Mouse (Mus musculus) neural tube, embryonic 14.5 days (tissue): Measurements from ENCODE around the gene Olfr818. TPM values are rescaled to one million over a fixed set of nuclear protein-coding genes. Genes with fewer than 3 reads are reported as not detected.
"Not testable (repeated sequence)": the region's sequence is repeated elsewhere in the genome, so short reads cannot be mapped to it uniquely, and the experiment has no call there.

Experiments used
- ATAC-seq: fragments of 200-750 bp; cut with Nextera tagmentation; 2 replicates; pipeline ENCODE4 v1.8.0; 2017; ENCODE audit warnings: low read depth, mild to moderate bottlenecking, moderate TSS enrichment, moderate library complexity
- H3K27ac ChIP-seq: fragments of 300-500 bp; sonication (generic); 2 replicates; pipeline ENCODE4 v1.5.1; 2014; ENCODE audit warnings: low read depth, mild to moderate bottlenecking, control low read depth, low read length, moderate library complexity, mixed read lengths
- H3K27me3 ChIP-seq: fragments of 300-500 bp; sonication (generic); 2 replicates; pipeline ENCODE4 v1.6.1; 2014; ENCODE audit warnings: low read length; ENCODE audit not compliant: control insufficient read depth, insufficient read depth
- H3K36me3 ChIP-seq: fragments of 300-500 bp; sonication (generic); 2 replicates; pipeline ENCODE4 v1.6.1; 2014; ENCODE audit warnings: low read length, mixed read lengths; ENCODE audit not compliant: control insufficient read depth, insufficient read depth
- H3K4me1 ChIP-seq: fragments of 300-500 bp; sonication (generic); 2 replicates; pipeline ENCODE4 v1.6.1; 2014; ENCODE audit warnings: low read length; ENCODE audit not compliant: control insufficient read depth, insufficient read depth
- H3K4me2 ChIP-seq: fragments of 300-500 bp; sonication (generic); 2 replicates; pipeline ENCODE4 v1.6.1; 2014; ENCODE audit warnings: mild to moderate bottlenecking, low read depth, low read length, control low read depth
- H3K4me3 ChIP-seq: fragments of 300-500 bp; sonication (generic); 2 replicates; pipeline ENCODE4 v1.5.1; 2014; ENCODE audit warnings: low read depth, low read length, control low read depth, mixed read lengths
- H3K9ac ChIP-seq: fragments of 300-500 bp; sonication (generic); replicated peaks from 2 replicates; pipeline ENCODE4 v1.6.1; 2014; ENCODE audit warnings: low read depth, mild to moderate bottlenecking, control low read depth, low read length, mixed read lengths
- H3K9me3 ChIP-seq: fragments of 300-500 bp; sonication (generic); 2 replicates; pipeline ENCODE4 v1.6.1; 2016; ENCODE audit warnings: low read length; ENCODE audit not compliant: control insufficient read depth
- WGBS: fragments of 180-500 bp; shearing (Covaris S2); extraction: QIAGEN DNeasy Blood & Tissue Kit; methylation state at CpG from one replicate; pipeline ENCODE4 v1.1.7; 2014; 5-methylcytosine and 5-hydroxymethylcytosine counted together
- polyA plus RNA-seq: library from polyadenylated mRNA; unstranded; fragments of >200 nt; fragmentation: Nextera tagmentation; extraction: Ambion mirVana; gene quantifications from 2 replicates; pipeline ENCODE4 v1.2.1, GENCODE M21; 2014

Olfr818 gene
- polyA plus RNA-seq, result not detected in 2 replicates

DNA sequence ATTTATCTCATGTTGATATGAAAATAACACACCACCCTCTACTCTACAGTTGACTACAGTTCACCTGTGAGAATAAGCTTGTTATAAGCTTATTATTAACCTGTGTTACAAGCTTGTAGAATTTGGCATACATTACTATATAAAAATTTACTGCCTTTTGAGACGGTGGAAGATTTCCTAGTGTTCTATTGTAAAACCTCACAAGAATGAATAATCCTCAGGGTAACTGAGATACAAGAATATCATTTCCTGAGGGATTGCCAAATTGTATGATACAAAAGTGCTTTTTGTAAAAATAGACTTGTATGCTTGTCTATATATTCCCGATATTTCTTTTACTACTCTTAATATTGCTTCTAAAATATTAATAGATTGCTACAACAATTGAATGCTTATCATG is at the start of gene Olfr818:
TSS of gene Olfr818 (minus strand) at position 101 of the 400 bp plus-strand sequence.
- H3K4me2 ChIP-seq, result no peak within 1 kb of the TSS
- H3K9me3 ChIP-seq, result no peaks in the 10 kb centered on the region
- H3K4me1 ChIP-seq, result no peaks in the 10 kb centered on the region
- no peak within 1 kb of the TSS for H3K4me3 ChIP-seq
- no peak for ATAC-seq
- 90% methylated on average over 2 of the region's 2 CpGs for WGBS
- no peaks in the 10 kb centered on the region for H3K27me3 ChIP-seq
- no peak within 1 kb of the TSS for H3K9ac ChIP-seq
- H3K27ac ChIP-seq, result no peak within 1 kb of the TSS
- H3K36me3 ChIP-seq, result no peaks in the 10 kb centered on the region

DNA sequence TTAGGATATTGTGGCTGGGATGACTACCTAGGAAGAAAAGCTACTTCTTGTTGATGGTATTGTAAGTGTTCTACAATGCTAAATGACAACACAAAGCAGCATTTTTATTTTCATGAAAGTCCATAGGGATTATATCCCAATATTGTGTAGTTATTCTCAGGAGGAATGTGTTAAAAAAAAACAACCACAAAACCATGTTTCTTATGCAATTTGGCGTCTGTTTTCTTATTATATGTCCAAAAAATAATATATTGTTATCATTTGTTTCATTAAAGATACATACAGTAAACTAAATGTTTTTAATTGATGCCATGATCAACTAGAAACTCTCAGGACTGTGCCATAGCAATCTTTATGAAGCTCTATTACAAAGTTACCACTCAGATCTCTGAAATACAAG is 36.1 kb upstream of the Olfr818 start, which contains the start of gene Gm10310:
TSS of gene Gm10310 (minus strand) at position 101 of the 400 bp plus-strand sequence.
- not testable (repeated sequence) for H3K4me2 ChIP-seq, H3K27ac ChIP-seq, H3K27me3 ChIP-seq, H3K36me3 ChIP-seq, H3K4me1 ChIP-seq, H3K4me3 ChIP-seq, H3K9me3 ChIP-seq, H3K9ac ChIP-seq, ATAC-seq
- WGBS, result no CpG with 5 or more reads among the region's 1 CpGs

DNA sequence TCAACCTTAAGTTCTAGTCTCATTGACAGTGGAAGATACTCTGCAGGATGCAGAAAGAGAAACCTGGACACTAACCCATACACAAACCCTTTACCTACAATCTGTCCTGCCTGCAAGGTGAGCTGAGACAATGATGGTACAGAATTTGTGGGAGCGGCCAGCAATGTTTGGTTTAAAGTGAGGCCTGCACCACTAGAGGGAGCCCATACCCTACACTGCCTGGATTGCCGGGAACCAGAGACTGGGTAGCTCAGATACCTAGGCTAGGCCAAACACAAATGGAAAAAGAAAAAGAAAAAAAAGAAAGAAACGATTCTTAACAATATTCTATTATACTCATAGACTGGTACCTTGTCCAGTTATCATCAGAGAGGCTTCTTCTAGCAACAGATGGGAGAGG is 33.0 kb upstream of the Olfr818 start:
- H3K4me2 ChIP-seq, H3K9ac ChIP-seq, H3K4me3 ChIP-seq, H3K36me3 ChIP-seq, ATAC-seq, H3K9me3 ChIP-seq, H3K27ac ChIP-seq, H3K27me3 ChIP-seq, H3K4me1 ChIP-seq: not testable (repeated sequence)
- WGBS, result no CpG with 5 or more reads among the region's 3 CpGs

DNA sequence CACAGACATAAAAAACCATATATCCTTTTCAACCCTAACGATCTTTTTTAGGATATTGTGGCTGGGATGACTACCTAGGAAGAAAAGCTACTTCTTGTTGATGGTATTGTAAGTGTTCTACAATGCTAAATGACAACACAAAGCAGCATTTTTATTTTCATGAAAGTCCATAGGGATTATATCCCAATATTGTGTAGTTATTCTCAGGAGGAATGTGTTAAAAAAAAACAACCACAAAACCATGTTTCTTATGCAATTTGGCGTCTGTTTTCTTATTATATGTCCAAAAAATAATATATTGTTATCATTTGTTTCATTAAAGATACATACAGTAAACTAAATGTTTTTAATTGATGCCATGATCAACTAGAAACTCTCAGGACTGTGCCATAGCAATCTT is 27.1 kb upstream of the Olfr818 start, which contains the start of gene Olfr247:
TSS of gene Olfr247 (minus strand) at position 101 of the 400 bp plus-strand sequence.
- not testable (repeated sequence) for H3K9ac ChIP-seq, H3K36me3 ChIP-seq, H3K4me1 ChIP-seq, ATAC-seq, H3K27ac ChIP-seq, H3K4me2 ChIP-seq, H3K4me3 ChIP-seq, H3K27me3 ChIP-seq, H3K9me3 ChIP-seq
- WGBS, result no CpG with 5 or more reads among the region's 2 CpGs

DNA sequence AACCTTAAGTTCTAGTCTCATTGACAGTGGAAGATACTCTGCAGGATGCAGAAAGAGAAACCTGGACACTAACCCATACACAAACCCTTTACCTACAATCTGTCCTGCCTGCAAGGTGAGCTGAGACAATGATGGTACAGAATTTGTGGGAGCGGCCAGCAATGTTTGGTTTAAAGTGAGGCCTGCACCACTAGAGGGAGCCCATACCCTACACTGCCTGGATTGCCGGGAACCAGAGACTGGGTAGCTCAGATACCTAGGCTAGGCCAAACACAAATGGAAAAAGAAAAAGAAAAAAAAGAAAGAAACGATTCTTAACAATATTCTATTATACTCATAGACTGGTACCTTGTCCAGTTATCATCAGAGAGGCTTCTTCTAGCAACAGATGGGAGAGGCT is 24.1 kb upstream of the Olfr818 start:
- H3K27me3 ChIP-seq, H3K4me3 ChIP-seq, H3K36me3 ChIP-seq, H3K9me3 ChIP-seq, H3K4me1 ChIP-seq, H3K27ac ChIP-seq, H3K9ac ChIP-seq, ATAC-seq, H3K4me2 ChIP-seq: not testable (repeated sequence)
- no CpG with 5 or more reads among the region's 3 CpGs for WGBS

DNA sequence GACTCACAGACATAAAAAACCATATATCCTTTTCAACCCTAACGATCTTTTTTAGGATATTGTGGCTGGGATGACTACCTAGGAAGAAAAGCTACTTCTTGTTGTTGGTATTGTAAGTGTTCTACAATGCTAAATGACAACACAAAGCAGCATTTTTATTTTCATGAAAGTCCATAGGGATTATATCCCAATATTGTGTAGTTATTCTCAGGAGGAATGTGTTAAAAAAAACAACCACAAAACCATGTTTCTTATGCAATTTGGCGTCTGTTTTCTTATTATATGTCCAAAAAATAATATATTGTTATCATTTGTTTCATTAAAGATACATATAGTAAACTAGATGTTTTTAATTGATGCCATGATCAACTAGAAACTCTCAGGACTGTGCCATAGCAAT is 18.3 kb upstream of the Olfr818 start, which contains the start of gene Olfr819:
TSS of gene Olfr819 (minus strand) at position 101 of the 400 bp plus-strand sequence.
- H3K4me2 ChIP-seq, H3K9me3 ChIP-seq, H3K27me3 ChIP-seq, ATAC-seq, H3K27ac ChIP-seq, H3K9ac ChIP-seq, H3K4me3 ChIP-seq, H3K4me1 ChIP-seq, H3K36me3 ChIP-seq: not testable (repeated sequence)
- 80% methylated on average over 2 of the region's 2 CpGs for WGBS

DNA sequence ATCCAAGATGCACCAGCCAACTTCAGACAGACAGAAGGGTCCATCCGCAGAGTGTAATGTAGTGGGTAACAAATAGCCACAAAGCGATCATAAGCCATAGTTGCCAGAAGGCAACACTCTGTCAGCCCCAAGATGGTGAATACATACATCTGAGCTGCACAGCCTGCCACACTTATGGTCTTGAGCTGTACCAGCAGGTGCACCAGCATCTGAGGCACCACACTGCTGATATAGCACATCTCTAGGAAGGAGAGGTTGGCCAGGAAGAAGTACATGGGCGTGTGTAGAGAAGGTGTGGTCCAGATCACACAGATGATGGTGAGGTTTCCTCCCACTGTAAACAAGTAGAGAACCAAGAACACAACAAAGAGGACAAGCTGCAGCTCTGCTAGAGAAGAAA is 17.3 kb upstream of the Olfr818 start:
- H3K4me1 ChIP-seq, H3K27me3 ChIP-seq, H3K9me3 ChIP-seq, H3K36me3 ChIP-seq, ATAC-seq, H3K9ac ChIP-seq, H3K4me2 ChIP-seq, H3K4me3 ChIP-seq, H3K27ac ChIP-seq: not testable (repeated sequence)
- WGBS, result 93% methylated on average over 2 of the region's 3 CpGs

DNA sequence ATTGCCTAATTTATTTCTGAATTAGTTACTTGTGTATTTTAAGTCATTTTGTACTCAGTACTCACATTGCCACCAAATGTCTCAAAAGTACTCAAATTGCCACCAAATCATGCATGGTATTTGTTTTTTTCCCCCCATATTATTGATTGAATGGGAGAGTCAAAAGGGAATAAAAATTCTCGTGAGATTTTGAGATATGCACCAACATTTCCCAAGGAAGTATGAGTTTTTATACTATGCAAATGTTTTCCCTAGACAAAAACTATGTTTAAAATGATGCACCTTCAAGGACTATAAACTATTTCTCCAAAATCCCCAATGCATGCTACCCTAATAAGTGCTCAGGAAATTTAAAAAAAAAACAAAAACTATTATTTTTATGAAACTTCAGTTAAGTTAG is 33.4 kb downstream of the Olfr818 start, which contains the start of gene Olfr816:
TSS of gene Olfr816 (minus strand) at position 101 of the 400 bp plus-strand sequence.
- Histone ChIP-seq H3K27ac (no peak within 1 kb of the TSS), H3K4me3 (no peak within 1 kb of the TSS), H3K9ac (no peak within 1 kb of the TSS), H3K27me3 (no peaks in the 10 kb centered on the region), H3K36me3 (no peaks in the 10 kb centered on the region), H3K9me3 (no peaks in the 10 kb centered on the region), H3K4me1 (no peaks in the 10 kb centered on the region), H3K4me2 (no peak within 1 kb of the TSS)
- ATAC-seq, result no peak
- WGBS, result 72% methylated on average over 1 of the region's 1 CpGs

DNA sequence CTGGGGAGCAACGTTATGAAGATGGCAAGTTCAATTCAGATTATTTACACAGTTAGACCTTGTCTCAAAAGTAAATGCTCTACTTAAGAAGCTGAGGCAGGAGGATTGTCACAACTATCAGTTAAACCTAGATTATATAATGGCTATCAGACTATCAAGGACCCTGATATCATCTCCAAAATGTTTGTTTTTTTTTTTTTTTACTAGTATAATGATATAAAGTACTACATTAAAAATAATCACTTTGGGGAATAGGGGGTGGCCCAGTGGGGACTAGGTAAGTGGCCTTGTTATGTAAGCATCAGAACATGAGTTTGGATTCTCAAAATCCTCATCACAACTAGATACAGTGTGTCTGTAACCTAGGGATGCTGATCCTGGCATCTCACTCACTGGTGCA is 43.1 kb downstream of the Olfr818 start, which contains the start of gene Olfr815:
TSS of gene Olfr815 (minus strand) at position 101 of the 400 bp plus-strand sequence.
- not testable (repeated sequence) for H3K27ac ChIP-seq, H3K36me3 ChIP-seq

More for the DNA sequence above, 43.1 kb downstream of the Olfr818 start, which contains the start of gene Olfr815:
- WGBS, result no CpG with 5 or more reads among the region's 1 CpGs
- not testable (repeated sequence) for H3K9ac ChIP-seq, H3K4me1 ChIP-seq, H3K27me3 ChIP-seq, H3K4me3 ChIP-seq, H3K9me3 ChIP-seq, H3K4me2 ChIP-seq, ATAC-seq
